Mouse (Mus musculus): ENCODE data around the gene Trim13.

- TF ChIP-seq GATA1 (IDR thresholded peaks at IDR 0.05; ENCODE audit: borderline replicate concordance, low read length) (no peak), FLI1 (IDR thresholded peaks at IDR 0.05; ENCODE audit: low read length) (no peak)
These were observed 28.7 kb upstream of the Trim13 start for GRCm38 (mm10) chr14:61569344-61569743.

Measured in megakaryocyte, embryonic 14.5 days (primary cell).